Mouse (Mus musculus): ENCODE results near the gene Mvd. TPM values are rescaled to one million over a fixed set of nuclear protein-coding genes. Genes with fewer than 3 reads are reported as not detected.
A peak's percentile ranks its signal among the peaks of the same experiment; 100 is the strongest.

The Mvd gene
- total RNA-seq, 2 experiments from 2014 or later: 8.0 to 8.4 TPM

DNA sequence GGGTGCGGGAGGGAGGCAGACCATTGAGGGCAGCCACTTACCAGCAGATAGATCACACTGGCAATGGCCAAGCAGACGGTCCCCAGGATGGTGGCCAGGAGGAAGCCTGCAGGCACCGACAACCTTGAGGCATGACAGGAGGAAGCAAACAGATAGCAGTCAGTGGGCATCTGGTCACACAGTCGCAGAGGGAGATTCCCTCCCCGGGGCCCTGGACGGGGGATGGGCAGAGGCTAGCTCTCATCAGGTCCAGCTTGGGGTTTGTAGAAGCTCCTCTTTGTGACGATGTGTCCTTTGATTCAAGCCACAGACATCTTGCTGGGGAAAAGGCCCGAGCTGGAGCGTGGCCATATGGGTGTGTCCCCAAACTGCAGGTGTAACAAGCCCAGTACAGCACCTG is 17.1 kb downstream of the Mvd start:
- DNase-seq: no peak

DNA sequence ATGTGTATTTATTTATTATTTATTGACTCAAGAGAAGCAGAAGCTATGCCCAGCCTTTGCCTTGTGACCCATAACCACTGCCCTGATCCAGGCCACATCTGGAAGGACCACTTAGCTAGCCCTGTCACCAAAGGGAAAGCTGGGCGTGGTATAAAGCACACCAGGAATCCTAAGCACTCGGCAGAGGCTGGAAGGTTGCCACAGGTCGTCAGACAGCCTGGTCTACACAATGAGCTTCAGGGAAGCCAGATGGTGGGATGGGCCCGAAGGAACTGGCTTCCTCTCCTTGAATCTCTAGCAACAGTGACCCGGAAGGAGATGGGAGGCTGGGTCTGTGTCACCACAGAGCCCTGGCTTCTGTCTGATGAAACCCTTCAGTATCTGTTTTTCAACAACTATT is 19.6 kb downstream of the Mvd start:
- DNase-seq: peak; percentile 80

DNA sequence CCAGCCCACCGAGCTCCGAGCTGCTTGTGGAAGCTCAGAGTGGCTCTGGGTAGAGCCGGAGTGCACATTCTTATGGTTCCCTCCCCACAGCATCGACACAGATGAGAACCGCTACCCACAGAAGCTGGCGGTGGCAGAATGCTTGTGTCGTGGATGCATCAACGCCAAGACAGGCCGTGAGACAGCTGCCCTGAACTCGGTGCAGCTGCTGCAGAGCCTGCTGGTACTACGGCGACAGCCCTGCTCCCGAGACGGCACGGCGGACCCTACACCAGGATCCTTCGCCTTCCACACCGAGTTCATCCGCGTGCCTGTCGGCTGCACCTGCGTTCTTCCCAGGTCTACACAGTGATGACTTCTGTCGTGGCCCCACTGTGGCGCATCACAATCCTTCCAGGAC is 20.0 kb downstream of the Mvd start:
- DNase-seq: no peak

DNA sequence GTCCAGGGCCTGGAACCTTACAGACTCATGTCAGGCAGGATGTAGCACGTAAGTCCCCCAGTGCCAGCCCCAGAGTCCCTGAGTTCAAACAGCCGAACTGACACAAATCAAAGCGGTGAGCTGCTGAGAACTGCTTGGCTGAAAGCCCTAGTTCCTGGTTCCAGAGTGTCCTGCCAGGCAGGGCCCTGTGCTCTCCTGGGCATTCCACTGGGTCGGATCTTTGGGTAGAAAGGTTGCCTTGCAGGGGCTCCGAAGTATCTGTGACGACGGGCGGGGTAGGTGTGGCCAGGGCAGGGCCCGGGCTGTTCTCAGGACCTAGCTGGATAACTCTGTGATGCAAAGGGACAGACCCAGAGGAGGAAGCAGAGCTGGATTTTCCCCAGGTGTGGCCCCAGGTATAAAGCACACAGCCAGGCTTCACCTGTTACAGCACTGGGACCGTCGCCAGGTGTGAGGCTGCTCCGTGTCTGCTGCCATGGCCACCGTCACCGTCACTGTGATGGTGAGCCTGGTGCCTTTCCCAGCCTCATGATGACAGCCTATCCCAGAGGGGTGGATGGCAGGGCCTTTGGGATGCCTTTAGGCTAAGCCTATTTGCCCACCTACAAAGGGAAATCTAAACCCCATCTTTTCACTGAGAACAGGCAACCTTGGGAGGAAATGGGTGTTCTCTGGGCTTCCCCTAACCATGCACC is 21.7 kb downstream of the Mvd start, which contains the start of gene Il17c:
Gene Il17c (plus strand): TSS at position 645 of the 695 bp plus-strand sequence.
- DNase-seq: no peak

DNA sequence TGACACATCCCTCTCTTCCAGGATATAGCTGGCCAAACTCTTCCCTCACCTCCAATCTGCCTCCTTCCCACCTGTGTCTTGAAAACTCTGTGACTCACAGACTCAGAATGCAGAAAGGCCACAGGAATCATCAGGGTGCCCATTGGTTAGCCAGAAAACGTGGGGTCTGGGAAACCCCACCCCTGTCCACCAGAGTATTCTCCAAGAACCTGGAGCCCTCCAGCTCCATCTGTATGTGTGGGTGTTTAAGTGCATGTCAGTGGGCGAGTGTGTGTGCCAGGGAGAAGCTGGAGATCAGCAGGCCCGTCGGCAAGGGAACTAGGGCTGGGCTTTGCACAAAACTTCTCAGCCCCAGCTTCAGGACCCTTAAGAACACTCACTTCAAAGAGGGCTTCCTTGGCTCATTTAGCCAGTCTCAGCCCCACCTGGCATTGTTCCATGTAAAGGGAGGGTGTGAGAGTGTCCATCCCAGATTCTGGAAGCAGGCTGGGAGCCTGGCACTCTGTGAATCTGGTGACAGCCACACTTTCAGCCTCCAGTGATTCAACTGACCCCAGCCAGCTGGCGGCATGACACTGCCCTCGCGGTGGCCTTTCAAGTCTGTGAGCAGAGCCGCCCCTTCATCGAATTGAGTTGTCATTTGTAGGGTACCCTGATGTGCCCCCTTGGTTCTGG is 23.2 kb downstream of the Mvd start:
- peak; percentile 43 for DNase-seq

DNA sequence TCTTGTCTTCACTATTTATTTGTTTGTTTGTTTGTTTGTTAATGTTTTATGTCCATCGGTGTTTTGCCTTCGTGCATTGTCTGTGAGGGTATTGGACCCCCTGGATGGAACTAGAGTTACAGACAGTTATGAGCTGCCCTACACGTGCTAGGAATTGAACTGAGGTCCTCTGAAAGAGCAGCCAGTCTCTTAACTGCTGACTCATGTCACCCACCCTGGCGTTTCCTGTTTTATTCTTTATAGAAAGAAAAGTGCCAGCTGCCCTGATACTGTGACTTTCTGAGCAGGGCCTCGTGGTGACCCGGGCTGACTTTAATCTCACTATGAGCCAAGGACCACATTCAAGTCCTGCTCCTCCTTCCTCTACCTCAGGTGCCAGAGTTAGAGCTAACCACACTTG is 27.7 kb downstream of the Mvd start:
- DNase-seq: no peak

DNA sequence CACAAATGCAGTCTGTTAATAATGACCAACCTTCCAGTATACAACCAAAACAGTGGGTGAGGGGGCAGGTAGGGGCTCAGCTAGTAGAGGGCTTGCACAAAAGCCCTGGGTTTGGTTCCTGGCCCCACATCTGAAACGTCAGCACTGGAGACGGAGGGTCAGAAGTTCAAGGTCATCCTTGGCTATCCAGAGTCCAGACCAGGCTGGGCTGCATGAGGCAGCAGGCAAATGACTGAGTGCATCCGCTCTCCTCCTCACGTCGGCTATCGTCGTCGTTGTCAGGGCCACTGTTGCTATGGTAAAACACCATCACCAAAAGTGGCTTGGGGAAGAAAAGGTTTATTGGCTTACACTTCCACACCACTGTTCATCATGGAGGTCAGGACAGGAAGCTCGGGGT is 28.9 kb downstream of the Mvd start:
- no peak for DNase-seq

DNA sequence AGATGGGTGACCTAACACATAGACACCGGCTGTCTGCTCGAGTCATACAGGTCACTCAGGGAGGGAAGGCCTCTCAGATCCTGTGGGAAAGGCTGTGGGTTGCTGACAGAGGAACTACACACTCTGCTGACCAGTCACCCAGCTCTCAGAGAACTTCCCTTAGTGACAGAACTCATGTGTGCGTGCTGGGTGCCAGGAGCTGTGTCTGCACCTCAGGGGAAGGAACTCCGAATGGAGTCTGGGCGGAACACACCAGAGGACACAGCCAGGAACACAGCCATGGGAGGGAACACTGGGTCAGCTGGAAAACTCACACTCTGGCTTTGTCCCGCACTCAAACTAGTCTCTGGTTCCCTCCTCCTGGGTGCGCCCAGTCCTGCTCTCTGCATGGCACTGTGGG is 35.5 kb downstream of the Mvd start:
- DNase-seq: no peak

DNA sequence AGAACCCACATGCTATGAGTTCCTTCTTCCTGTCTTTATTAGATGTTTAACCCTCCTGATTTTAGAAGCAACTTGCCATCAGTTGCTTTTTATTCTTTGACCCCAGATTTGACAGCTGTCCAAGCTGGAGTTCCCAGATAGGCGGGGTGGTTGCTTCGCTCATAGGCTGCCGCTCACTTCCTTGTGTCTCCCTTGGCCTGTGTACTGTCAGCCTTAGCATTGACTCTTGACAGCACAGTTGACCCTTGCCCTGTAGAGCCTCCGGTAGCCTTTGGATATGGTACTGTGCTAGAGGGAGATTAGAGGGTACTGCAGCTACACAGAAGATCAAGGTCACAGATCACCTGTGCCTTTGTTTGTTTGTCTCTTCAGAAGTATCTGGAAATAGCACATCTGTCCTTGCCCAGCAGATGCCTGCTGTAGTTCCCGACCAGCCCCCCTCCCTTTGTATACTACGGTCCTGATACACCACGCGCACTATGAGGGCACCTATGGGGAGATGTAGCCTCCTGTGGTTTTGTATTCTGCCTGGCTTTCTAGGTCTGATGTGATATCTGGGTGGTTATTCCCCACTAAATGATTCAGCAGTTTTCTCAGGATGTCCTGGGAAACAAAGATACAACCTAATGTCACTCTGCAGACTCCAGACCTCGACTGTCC is 37.9 kb downstream of the Mvd start:
- no peak for DNase-seq

DNA sequence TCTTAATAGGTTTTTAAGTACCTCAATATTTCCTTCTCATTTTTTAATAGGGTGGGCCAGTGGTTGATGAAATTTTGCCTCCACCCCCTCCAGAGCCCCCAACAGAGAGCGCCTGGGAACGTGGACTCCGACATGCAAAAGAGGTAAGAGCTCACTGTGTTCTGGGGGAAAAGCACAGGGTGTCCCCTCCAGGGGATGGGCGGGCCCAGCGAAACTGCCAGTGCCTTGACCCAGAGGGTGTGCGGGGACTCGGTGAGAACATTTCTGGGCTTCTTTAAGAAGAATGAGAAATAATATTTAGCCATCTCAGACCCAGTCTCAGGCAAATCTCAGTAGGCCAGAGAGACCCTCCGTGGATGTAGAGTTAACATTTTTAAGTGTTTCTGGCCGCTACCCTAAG is 45.0 kb downstream of the Mvd start:
- no peak for DNase-seq

DNA sequence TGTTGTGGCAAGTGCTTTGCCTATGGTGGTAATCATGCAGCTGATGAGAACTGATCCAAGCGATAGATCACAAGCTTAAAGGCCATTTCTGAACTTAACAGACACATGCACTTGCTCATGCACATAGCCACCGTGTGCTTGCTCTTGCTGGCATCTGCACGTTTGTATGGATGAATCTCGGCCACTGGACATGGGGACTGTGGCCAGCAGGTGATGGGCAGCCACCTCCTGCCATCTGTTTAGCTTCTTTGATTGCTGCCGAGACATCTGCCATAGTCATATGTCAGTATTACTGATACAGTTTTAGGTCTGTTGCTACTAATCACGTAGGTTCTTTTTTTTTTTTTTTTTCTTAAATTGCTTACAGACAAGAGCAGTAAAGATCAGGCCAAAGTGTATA is 47.9 kb downstream of the Mvd start:
- no peak for DNase-seq

DNA sequence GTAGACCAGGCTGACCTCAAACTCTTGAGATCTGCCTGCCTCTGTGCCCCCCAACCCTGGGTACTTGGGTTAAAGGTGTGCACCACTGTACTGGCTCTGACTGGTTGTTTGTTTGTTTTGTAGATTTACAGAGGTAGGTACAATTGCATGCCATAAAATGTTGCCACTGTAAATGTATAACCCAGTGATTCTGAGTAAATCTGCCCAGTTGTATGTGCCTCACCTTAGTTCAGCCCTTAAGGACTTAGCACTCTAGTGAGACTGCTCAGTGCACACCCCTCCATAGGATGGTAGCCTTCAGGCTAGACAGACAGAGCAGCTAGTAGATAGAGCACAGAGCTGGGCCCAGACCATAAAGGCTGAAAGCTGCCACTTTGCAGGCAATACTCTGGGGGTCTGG is 49.5 kb downstream of the Mvd start:
- no peak for DNase-seq

DNA sequence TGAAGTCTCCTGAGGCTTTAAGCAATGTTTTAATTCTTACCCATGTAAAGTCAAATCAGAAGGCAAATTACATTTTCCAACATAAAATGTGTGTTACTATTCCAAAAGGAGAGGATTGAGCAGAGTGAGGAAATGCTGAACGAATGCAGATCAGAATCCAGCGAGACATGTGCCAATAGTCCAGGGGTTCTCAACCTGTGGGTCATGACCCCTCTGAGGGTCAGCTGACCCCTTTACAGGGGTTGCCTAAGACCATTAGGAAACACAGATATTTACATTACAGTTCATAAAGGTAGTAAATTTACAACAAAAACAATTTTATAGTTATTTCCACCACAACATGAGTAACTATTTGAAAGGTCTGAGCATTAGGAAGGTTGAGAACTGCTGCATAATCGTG is 52.5 kb downstream of the Mvd start:
- DNase-seq: no peak

DNA sequence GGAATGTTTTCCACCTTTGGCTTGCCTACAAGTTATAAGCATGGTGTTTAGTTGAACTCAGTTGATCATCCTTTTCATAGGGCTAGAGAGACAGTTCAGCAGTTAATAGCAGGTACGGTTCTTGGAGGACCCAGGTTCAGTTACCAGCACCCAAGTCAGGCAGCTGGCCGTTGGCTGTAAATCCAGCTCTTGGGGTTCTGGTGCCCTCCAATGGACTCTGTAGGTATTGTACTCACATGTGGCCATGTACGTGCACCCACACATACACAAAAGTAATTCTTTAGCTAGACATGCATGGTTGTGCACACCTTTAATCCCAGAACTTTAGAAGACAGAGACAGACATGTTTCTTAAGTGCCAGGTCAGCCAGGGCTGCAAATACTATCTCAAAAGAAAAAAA is 53.9 kb downstream of the Mvd start:
- DNase-seq: no peak

Small RNAs within 50 kb of the gene (microRNA-seq; reads per million reads assigned to microRNA genes)
- 0 reads per million in 2 experiments for gene Gm24366

Other genes with a start within 250 kb of the Mvd start
- gene Zfpm1, start 161.3 kb downstream of the Mvd start, total RNA-seq (2021): 10 to 100 TPM; 45.7 to 47.0 TPM
- not detected for gene Trhr2, start 82.7 kb downstream of the Mvd start, total RNA-seq (2021)
- 10 to 100 TPM; 28.4 to 31.1 TPM for gene Zc3h18, start 66.8 kb downstream of the Mvd start, total RNA-seq (2021)
- gene Il17c, start 21.4 kb downstream of the Mvd start, total RNA-seq (2021): not detected
- gene Cyba, start 10.5 kb downstream of the Mvd start, total RNA-seq (2021): 10 to 100 TPM; 59.7 to 69.2 TPM
- under 1 TPM; 0.55 to 0.63 TPM for gene Snai3, start 17.3 kb upstream of the Mvd start, total RNA-seq (2021)
- gene Rnf166, start 32.6 kb upstream of the Mvd start, total RNA-seq (2021): 10 to 100 TPM; 24.3 to 27.4 TPM
- gene Ctu2, start 32.7 kb upstream of the Mvd start, total RNA-seq (2021): 10 to 100 TPM; 16.2 to 22.4 TPM
- gene Piezo1, start 107.9 kb upstream of the Mvd start, total RNA-seq (2021): 10 to 100 TPM; 53.7 to 55.4 TPM
- 10 to 100 TPM; 36.5 to 38.2 TPM for gene Cdt1, start 124.6 kb upstream of the Mvd start, total RNA-seq (2021)
- gene Aprt, start 133.5 kb upstream of the Mvd start, total RNA-seq (2021): 10 to 100 TPM; 58.5 to 58.8 TPM
- gene Galns, start 168.0 kb upstream of the Mvd start, total RNA-seq (2021): 10 to 100 TPM in 1 of 2 experiments, 1 to 10 TPM in 1; 9.2 to 10.6 TPM
- gene Trappc2l, start 168.2 kb upstream of the Mvd start, total RNA-seq (2021): 10 to 100 TPM; 48.7 to 56.3 TPM
- not detected for gene Pabpn1l, start 179.3 kb upstream of the Mvd start, total RNA-seq (2021)

Data from heart, postnatal 4 days (tissue).